Mouse (Mus musculus): ENCODE results near the gene Mrpl20.

DNA sequence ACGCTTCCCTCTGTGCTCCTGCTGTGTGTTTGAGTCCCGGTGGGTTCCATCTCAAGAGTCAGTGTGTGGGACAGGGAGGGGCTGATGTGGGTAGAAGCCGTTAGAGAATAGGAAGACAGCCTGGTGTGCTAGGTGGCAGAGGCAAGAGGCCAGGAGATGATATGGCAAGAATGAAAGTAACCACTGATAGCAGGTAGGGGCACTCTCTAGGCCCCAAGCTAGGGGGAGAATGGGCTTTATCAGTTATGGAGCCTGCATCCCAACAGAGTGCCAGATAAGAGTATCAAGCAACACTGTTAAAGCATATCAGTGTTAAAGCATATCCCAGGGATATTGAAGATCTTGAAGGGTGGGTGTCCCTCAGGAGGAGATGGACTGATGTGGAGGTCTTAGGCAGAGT is 54.2 kb downstream of the Mrpl20 start:
- TF ChIP-seq CTCF (IDR thresholded peaks at IDR 0.05) (no peak), POLR2A (IDR thresholded peaks at IDR 0.05; ENCODE audit: insufficient read depth, low read depth, low read length) (no peak)

Measured in heart, adult 2 months (tissue).